Mouse (Mus musculus) stomach, postnatal 0 days (tissue): ENCODE results near the gene Mvb12a.
"Not testable (repeated sequence)": the region's sequence is repeated elsewhere in the genome, so short reads cannot be mapped to it uniquely, and the experiment has no call there.

ENCODE experiments used
- CTCF ChIP-seq: IDR thresholded peaks from 2 replicates; pipeline ENCODE4 v1.5.1; 2016; ENCODE audit warnings: antibody characterized with exemption, low read depth, mild to moderate bottlenecking, moderate library complexity
- EP300 ChIP-seq: optimal IDR thresholded peaks from 2 replicates; pipeline ENCODE3; 2016; ENCODE audit warnings: antibody characterized with exemption

GRCm38 (mm10) chr8:71530735-71531467 is 11.8 kb upstream of the Mvb12a start:
- not testable (repeated sequence) for TF ChIP-seq EP300
- peak; percentile 66 for TF ChIP-seq CTCF
